Mouse (Mus musculus): ENCODE results near the gene Alkal2.

Gene Alkal2

DNA sequence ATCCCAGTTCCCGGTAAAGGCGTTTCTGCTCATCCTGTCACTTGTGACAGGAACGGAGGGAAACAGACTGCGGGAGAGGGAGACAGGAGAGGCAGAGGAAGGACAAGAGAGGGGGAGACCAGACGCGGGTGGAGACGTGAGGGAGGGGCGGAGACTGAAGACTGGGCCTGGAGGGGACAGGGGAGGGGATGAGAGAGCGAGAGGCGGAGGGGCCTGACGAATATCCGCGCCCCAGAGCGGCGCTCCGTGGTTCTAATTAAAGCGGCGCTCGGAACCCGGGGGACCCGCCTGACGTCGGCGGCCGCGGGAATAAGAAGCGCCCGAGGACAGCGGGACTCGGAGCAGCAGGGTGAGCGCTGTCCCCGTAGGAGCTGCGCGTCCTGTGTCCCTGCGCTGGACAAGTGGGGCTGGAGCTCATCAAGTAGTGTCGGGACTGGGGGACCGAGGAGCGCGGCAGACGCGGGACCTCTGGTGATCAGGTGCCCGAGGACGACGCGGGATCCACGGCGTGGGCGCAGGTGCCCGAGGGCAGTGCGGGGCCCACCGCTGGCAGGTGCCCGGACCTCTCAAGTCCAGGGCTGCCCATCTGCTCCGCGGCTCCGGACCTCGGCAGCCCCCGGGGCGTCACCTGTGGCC is at the start of gene Alkal2:
Gene Alkal2 (plus strand): TSS at position 337 of the 636 bp plus-strand sequence.
- peak; percentile 9 for DNase-seq

DNA sequence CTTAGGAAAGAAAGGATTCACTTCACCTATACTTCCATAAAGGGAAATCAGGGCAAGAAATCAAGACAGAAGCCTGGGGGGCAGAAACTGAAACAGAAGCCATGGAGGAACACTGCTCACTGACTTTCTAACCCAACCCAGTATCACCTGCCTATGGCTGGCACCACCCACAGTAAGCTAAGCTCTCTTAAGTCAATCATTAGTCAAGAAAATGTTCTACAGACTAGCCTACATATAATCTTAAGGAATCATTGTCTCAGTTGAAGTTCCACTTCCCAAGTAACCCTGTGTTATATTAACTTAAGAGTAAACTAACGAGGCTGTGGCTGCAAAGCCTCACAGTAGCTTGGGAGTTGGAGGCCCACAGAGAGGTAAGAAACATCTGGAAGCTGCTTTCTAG is 35.6 kb upstream of the Alkal2 start:
- DNase-seq: peak; percentile 21

DNA sequence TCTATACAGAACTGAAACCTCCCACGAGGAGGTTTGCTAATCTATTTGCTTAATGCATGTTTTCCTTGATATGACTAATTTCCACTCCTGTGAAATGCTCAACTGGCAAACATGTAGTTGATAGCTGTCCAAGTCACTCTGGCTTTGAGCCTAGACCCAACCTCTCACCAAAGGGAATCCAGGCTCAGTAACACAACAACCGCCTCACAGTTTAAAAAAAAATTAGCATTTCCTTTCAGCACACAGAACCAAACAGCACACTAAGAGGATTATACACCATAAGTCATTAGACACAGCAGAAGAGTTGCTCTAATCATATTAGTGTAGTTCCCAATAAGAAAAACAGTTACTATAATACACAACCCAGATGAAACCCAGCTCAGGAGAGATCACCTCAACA is 33.2 kb upstream of the Alkal2 start:
- DNase-seq: peak; percentile 23

DNA sequence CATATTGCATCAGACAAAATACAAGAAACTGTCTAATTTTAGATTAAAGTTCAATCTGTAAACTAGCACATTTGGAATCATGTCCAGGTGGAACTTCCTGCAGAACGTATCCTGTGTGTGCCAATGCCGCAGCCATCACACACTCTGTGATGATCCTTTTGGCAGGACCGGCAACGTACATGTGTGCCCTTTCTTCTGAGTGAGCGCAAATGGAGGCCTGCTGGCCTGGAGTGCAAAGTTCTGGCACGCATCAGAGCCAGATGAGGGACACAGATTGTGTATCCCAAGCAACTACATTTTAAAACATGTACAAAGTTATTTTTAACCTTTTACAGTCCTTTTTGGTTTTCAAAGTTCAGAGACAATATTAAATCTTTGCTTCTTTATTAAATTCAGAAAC is 32.3 kb upstream of the Alkal2 start:
- DNase-seq: no peak

DNA sequence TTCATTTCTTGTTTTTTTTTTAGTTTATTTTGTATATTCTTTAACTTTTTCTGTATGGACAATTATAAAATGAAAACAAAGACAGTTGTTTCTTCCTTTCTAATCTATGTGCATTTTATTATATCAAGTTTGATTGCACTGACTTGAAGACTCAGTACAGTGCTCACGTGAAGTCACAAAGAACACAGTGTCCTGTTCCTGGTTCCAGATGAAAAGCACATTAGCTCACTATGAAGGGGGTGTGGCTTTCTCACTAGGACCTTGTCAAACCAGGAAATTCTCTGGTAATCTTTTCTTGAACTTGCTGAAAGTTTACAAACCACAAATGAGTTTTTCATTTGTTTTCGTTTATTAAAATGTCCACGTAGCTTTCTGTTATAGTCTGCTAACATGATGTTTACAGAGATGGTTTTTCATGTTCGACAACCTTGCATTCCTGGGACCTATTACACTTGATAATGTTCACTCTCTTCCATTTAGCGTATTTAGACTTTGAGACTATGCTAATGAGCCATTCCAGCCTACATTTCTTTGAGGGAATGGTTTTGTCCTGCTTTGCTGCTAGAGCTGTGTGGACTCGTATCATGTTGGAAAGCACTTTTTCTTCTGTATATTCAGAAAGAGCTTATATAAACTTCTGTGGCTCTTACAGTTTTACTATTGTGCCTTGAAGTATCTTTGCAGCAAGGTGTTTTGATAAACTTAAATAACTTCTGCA is 28.5 kb upstream of the Alkal2 start:
- no peak for DNase-seq

DNA sequence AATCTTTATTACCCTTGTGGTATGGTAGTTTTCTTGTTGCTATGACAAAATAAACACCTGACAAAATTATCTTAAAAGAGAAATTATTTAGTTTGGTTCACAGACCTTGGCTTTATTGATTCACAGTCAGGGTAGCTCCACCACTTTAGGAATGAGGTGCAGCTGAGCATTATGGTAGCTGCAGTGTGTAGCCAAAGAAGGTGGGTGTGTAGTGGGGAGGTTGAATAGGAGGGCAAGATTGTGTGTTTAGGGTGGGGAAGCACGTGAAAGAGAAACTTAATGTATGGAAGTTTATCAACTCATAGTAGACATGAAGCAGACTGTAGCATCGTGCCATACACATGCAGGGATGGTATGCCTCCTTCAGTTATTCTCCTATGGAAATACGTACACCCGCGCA is 27.9 kb upstream of the Alkal2 start:
- no peak for DNase-seq

DNA sequence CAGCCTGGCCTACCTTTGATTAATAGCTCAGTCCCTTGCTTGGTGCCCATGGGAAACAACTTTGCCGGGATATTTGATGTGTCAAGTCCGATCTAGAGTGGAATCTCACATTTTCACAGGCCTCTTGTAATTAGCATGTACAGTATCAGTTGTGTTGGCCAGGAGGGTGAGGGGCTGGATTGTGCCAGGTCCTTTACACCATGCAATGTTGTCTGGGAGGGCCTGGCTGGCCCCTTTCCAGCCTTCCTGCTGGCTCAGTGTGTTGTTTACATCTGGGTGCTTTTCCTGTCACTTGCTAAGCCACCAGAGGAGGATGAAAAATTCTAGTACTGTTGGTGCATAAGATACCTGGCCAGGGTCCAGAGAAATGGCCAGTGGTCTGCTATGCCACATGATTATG is 19.8 kb upstream of the Alkal2 start:
- no peak for DNase-seq

DNA sequence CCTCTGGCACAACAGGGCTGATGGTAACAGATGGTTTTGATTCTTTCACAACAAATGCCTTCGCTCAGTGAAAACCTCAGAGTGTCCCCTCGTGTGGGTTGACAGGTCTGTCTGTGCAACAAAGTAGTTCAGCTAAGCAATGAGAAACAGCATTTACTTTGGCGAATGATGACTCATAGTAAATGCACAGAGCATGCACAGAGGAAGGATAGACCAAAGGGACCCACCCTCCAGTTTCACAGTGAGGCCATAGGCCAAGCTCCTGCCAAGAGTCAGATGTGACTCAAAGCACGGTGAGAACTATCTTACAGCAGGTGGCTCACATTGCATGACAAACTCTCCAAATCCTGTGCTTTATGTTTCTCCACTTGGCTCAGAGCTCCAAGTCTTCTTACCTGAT is 18.3 kb upstream of the Alkal2 start:
- no peak for DNase-seq

DNA sequence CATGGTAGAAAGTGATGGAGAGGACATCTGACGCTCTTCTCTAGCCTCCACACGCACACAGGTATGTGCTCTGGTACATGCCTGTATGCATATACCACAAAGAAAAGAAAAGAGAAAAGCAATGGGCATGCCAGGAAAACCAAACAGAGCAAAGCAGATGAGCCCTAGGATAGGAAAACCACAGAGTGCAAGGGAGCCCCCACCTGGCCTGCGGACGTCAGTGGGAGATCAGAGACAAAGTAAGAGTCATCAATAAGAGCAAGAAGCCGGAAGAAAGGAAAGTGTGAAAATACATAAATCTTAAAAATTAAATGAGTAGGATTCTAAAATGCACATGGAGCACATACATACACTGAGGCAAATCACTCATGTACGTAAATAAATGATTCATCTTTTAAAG is 4.7 kb upstream of the Alkal2 start:
- DNase-seq: no peak

DNA sequence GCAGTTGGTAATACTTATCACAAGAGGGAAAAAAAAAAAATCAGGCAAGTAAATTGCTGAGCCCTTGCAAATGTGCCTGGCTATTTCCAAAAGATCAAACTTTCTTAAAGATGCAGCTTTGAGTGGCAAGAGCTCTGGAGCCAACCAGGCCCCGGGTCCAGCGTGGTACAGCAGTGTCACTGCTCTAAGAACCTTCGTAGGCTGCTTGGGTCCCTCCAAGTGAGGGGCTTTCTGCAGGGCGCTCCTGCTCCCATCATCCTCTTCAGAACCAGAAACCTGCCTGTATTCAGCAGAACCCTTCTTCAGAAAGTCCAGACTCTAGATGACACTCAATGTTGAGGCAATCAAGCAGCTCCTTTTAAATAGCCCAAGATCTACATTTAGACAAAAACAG is 533 bp upstream of the Alkal2 start:
- no peak for DNase-seq

DNA sequence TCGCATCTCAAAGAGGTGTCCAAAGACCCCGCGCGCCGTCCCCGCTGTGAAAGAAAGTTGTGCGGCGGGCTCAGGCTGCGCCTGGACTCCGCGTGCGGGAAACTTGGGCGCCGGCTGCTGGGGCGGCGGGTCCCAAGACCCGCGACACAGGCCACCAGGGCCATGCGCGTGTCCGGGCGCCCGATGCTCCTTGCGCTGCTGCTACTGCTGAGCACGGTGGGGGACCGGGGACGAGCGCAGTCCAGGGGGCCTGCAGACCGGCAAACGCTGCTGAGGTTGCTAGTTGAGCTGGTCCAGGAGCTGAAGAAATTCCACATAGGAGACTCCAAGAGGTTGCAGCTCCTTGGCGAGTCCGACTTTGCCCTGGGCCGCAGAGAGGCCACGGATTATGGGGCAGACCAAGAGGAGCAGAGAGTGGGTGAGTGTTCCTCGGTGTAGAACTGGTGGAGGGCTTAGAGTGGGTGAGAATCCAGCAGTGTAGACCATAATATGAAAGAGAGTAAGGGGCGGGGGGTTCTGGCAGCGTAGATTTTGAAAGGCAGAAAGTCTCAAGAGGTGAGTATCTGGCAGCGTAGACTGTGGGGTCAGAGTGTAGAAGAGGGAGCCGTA is 604 bp downstream of the Alkal2 start:
- no peak for DNase-seq

DNA sequence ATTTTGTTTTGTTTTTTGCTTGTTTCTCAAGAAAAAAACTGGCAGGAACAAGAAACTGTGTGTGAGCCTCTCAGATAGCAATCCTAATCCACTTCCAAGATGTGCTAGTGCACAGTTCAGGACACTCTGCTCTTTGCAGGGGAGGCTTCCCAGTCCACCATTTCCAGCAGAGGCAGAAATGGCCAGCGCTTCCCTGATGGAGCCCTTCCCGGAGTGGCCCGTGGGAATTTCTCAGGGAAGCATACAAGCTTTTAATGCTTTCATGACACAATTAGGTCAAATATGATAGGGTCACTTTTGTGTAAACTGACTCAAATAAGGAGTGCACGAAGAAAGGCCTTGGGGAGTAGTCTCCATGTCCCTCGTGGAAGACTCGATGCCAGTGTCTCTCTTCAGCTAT is 1.8 kb downstream of the Alkal2 start:
- no peak for DNase-seq

DNA sequence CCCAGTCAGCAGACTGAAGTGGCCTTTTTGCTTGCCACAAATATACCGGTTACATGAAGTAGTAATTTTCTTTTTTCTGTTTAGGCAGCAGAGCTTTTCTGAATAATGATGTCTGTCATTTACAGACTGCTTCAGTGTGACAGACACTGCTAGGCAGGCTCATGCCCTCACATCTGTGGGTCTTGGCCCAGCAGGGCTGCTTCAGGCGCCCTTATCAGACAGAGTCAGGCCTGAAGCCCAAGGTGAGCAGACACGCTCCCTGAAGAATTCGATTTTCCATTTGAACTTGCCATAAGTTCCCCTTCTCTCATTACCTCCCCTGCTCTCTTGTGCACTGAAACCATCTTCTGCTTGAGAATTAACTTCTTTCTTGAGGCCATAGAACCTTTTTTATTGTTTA is 3.9 kb downstream of the Alkal2 start:
- no peak for DNase-seq

DNA sequence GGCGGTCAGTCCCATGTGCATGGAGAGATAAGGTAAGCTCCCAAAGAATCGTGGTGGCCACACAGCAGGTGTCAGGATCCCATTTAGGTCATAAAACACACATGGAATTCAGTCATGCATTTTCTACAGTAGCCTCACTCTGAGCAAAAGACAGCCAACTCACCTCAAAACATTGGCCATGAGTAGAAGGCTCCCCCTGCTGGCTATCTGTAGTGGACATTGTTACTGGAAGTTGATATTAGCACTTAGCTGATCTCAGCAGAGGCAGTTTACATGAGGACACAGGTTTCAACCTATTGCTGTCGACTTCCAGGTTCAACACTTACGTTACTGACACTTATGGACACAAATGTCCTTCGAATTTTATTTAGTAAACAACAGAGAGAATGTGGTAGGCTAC is 5.9 kb downstream of the Alkal2 start:
- peak; percentile 69 for DNase-seq

DNA sequence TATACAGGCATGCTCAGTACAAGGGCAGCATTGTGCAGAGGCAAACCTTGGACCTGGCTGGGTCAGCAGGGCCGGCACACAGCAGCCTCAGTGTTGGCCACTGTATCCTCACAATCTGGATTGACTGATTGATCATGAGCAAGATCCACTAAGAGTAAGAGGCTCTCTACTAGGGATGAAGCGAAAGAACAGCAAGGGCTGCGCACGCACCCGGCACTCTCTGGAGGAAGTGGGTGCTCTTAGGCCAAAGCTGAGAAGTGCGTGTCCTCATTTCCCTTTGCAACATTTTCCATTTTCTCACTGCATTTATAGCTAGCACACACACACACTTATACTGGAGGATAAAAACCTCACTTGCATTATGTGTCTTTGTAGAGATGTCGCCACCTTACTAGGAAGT is 7.3 kb downstream of the Alkal2 start:
- DNase-seq: no peak

DNA sequence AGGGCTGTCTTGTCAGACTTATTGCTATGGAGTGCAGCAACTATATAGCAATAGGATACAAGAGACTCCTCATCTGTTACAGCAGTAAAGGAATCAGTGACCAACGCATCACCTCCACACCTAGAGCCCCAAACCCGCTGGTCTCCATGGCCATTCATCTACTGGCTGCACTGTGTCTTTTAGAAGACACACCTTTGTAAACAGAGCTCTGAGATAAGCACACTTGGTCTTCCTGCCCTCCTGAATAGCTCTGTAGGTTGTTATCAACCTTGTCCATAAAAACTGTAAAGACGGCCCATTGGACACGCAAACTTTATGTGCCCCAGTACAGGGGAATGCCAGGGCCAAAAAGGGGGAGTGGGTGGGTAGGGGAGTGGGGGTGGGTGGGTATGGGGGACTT is 12.9 kb downstream of the Alkal2 start:
- DNase-seq: no peak

DNA sequence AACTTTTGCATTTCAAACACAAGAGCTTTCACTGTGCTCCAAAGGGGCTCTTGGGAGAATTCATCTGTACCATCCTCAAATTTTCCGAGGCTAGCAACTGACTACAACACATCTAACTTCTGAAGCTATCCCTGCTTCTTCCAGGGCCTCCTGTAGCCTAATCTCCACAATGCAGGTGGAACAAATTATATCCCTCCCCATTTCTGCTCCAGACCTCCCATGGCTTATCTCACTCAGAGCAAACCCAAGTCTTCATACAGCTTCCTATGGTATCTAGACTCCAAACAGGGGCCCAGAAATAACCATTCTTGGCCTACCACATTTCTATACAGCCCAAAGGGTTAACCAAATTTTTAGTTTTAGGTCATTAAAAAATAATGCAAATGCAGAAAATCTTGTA is 24.5 kb downstream of the Alkal2 start:
- no peak for DNase-seq

DNA sequence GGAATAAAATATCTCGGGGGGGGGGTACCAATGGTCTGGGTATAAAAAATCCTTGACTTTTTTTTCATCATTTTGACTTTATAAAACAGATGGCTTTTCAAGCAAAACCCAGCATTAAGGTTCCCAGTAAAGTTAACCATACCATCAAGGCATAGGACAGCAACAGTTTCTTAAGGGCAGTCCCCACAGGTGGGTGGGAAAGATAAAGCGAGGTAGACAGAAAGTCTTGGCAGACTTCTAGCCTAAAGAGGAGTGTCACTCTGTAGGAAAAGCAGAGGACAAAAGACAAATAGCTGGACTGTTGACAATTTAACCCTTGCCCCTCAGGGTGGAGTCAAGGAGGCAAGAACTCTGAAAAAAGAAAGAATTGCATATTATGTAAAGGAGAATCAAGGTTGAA is 25.8 kb downstream of the Alkal2 start:
- DNase-seq: no peak

DNA sequence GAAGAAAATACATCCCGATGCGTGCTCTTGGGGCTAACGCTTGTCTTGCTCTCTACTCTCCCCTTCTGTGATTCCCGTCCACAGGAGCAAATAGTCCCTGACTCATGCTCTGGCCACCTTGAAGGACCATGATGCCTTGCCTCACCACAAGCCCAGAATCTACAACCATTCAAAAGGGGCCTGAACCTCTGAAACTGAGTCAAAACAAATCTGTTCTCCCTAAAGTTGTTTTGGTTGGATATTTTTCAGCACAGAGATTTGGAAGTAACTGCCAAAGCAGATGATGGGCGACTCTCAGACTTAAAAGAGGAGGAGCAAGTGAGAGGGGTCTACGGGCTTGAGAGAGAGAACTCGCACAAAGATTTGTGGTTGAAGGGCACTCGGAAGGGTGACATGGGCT is 26.7 kb downstream of the Alkal2 start:
- no peak for DNase-seq

DNA sequence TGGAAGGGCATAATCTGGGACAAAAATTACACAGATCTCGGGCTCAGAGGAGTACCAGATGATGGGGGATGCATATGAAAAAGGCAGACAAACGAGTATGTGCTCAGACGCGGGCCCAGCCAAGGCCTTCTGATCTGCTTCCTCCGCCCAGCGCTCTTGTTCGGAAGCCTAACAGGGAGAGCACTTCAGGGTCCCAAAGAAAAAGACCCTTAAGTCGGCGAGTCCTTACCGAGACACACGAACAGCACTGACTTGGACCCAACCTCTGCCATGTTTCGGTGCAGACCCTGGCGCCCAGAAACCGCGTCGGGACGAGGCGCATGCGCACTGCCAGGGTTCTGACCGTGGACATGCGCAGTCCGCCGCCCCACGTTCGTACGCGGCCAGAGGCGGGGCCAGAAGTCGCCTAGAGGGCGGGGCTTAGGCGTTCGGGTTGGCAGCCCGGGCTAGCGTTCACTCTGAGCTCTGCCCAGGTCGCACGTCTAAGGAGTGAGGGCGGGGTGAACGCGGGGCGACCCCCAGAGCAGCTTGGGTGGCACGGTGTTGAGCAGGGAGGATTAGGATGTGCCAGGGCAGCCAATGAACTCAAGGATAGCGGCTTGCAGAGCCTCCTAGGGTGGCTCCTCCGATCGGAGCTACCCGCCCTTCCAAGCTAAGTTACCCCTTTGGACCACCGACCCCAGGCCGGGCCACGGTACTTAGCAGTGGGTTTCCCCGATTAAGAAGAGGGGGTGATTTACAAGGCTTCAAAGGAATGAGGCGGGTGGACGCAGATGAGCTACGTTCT is 27.3 kb downstream of the Alkal2 start, which contains the start of the genes Acp1 and Sh3yl1:
Gene Acp1 (minus strand): TSS at position 329 of the 787 bp plus-strand sequence.
Gene Sh3yl1 (plus strand): TSS at position 408 of the 787 bp plus-strand sequence.
- DNase-seq: peak; percentile 97

DNA sequence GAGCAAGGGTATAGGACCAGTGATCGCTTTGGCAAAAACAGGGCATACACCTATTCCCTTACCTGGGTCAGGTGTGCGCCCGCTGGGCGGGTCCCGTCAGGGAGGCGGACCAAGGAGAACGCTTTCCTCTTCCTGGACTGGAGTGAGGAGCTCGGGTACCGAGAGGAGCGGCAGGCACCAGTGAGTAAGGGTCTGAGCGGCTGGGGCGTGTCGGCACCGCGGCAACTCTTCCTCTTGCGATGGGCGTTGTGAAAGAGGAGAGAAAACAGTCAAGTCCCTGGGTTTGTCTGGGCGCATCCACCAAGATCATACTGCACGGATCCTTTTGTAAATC is 27.9 kb downstream of the Alkal2 start:
- peak; percentile 87 for DNase-seq

DNA sequence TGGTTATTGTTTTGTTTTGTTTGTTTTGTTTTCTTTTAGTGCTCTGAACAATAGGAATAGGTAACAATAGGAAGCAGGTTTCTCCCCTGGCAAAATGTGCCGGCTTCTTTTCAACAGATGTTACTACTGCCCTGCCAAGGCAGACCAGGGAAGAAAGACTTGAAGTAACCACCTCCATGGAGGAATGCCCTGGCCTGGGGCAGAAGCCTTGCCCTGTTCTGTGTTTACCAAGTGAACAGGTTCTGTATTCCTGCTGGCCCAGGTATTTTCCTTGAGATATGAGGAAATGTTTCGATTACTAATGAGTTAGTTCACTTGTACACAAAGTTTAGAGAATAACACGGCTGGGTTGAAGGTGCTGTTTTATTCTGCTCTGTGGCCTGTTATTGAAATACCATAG is 28.7 kb downstream of the Alkal2 start:
- peak; percentile 35 for DNase-seq

DNA sequence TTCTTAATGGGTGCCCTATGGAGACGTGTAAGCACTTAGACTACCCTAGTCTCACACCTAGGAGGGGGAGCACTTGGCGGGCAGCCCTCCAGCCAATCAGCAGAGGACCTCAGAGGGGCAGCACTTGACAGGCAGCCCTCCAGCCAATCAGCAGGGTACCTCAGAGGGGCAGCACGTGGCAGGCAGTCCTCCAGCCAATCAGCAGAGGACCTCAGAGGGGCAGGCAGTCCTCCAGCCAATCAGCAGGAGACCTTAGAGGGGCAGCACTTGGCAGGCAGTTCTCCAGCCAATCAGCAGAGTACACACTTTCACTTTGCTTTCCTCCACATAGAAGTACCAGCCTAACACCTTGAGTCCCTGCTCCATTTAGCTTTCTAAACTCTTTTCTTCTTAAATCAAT is 38.3 kb downstream of the Alkal2 start:
- DNase-seq: no peak

DNA sequence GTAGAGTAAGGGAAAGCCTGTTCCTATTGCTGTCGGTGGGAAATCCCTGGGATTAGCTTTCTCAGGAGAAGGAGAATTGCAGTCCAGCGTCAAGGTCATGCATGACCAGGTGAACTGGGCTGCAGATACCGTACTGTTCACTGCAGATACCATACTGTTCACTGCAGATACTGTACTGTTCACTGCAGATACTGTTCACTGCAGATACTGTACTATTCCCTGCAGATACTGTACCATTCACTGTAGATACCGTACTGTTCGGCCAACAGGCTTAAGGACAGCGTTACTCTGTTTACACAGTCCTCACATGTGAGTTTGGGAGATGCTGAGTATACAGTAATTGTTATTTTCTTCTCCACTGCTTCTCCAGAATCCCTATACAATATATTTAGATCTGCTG is 44.1 kb downstream of the Alkal2 start:
- DNase-seq: no peak
